Mouse (Mus musculus) megakaryocyte, embryonic 14.5 days (primary cell): ENCODE measurements around the gene Cdhr4. TPM values are rescaled to one million over a fixed set of nuclear protein-coding genes. Genes with fewer than 3 reads are reported as not detected.

Experiments used
- H3K27me3 ChIP-seq: replicated peaks from 2 replicates; pipeline ENCODE3; 2012; ENCODE audit warnings: inconsistent platforms
- H3K36me3 ChIP-seq: replicated peaks from 2 replicates; pipeline ENCODE3; 2012; ENCODE audit warnings: low read length, inconsistent platforms, mixed read lengths
- H3K4me1 ChIP-seq: 2 replicates; pipeline ENCODE4 v1.6.1; 2012; ENCODE audit warnings: inconsistent platforms
- H3K4me3 ChIP-seq: replicated peaks from 2 replicates; pipeline ENCODE3; 2012; ENCODE audit warnings: moderate library complexity, mild to moderate bottlenecking, inconsistent platforms
- H3K9me3 ChIP-seq: 2 replicates; pipeline ENCODE4 v1.6.1; 2012; ENCODE audit warnings: inconsistent platforms
- FLI1 ChIP-seq: IDR thresholded peaks from 2 replicates; pipeline ENCODE4 v1.6.1; 2012; ENCODE audit warnings: low read length, inconsistent platforms, mixed read lengths
- GATA1 ChIP-seq: IDR thresholded peaks from 3 replicates; pipeline ENCODE4 v1.6.1; 2012; ENCODE audit warnings: mixed read lengths, low read length, inconsistent platforms, borderline replicate concordance
- polyA plus RNA-seq: library from polyadenylated mRNA; stranded (reverse); fragments of >175 nt; gene quantifications from 2 replicates; pipeline ENCODE4 v1.2.3, GENCODE M21; 2012; ENCODE audit warnings: low replicate concordance; ENCODE audit not compliant: insufficient read depth

Gene Cdhr4
- polyA plus RNA-seq, 1 experiment = 23.4 TPM

- H3K9me3 ChIP-seq = no peaks in the 10 kb centered on the region
- H3K27me3 ChIP-seq = no peaks in the 10 kb centered on the region
- H3K36me3 ChIP-seq = peaks cover 55% of the 10 kb centered on the region
- peak; percentile 64; the same call in 1 of the 3 replicates for TF ChIP-seq GATA1
- peak; percentile 60; the same call in 1 of the 2 replicates for TF ChIP-seq FLI1
- peaks cover 99% of the 10 kb centered on the region for H3K4me1 ChIP-seq
- H3K4me3 ChIP-seq = peak overlapping the region; percentile 76
Observed at GRCm38 (mm10) chr9:107971690-107972541, 20.4 kb upstream of the Cdhr4 start.

GRCm38 (mm10) chr9:107974491-107975171, 17.7 kb upstream of the Cdhr4 start:
- TF ChIP-seq FLI1 = no peak
- no peak for TF ChIP-seq GATA1
- peaks cover 99% of the 10 kb centered on the region for H3K4me1 ChIP-seq
- H3K4me3 ChIP-seq = peak overlapping the region; percentile 98
- H3K9me3 ChIP-seq = no peaks in the 10 kb centered on the region
- peaks cover 58% of the 10 kb centered on the region for H3K36me3 ChIP-seq
- H3K27me3 ChIP-seq = no peaks in the 10 kb centered on the region

GRCm38 (mm10) chr9:107975399-107976386, 16.6 kb upstream of the Cdhr4 start, which contains the start of gene Uba7:
Gene Uba7, plus strand, starts transcription at chr9:107975505.
- peaks cover 58% of the 10 kb centered on the region for H3K36me3 ChIP-seq
- peaks cover 99% of the 10 kb centered on the region for H3K4me1 ChIP-seq
- H3K27me3 ChIP-seq = no peaks in the 10 kb centered on the region
- TF ChIP-seq GATA1 (peak; percentile 31; the same call in 1 of the 3 replicates), FLI1 (no peak)
- H3K4me3 ChIP-seq = peak within 1 kb of the TSS; percentile 98
- H3K9me3 ChIP-seq = no peaks in the 10 kb centered on the region

GRCm38 (mm10) chr9:107978815-107979214, 13.5 kb upstream of the Cdhr4 start:
- peak overlapping the region; percentile 98 for H3K4me3 ChIP-seq
- H3K4me1 ChIP-seq = peaks cover 99% of the 10 kb centered on the region
- no peaks in the 10 kb centered on the region for H3K27me3 ChIP-seq
- peaks cover 83% of the 10 kb centered on the region for H3K36me3 ChIP-seq
- no peaks in the 10 kb centered on the region for H3K9me3 ChIP-seq
- TF ChIP-seq GATA1 (no peak), FLI1 (no peak)

- H3K4me3 ChIP-seq = peak overlapping the region; percentile 99
- H3K4me1 ChIP-seq = peaks cover 86% of the 10 kb centered on the region
- no peaks in the 10 kb centered on the region for H3K9me3 ChIP-seq
- H3K36me3 ChIP-seq = peaks cover 86% of the 10 kb centered on the region
- TF ChIP-seq FLI1 (no peak), GATA1 (no peak)
- no peaks in the 10 kb centered on the region for H3K27me3 ChIP-seq
Observed at GRCm38 (mm10) chr9:107981684-107982605, 10.4 kb upstream of the Cdhr4 start.

- Histone ChIP-seq H3K4me1 (peaks cover 86% of the 10 kb centered on the region), H3K4me3 (peak within 1 kb of the TSS; percentile 99), H3K9me3 (no peaks in the 10 kb centered on the region), H3K27me3 (no peaks in the 10 kb centered on the region), H3K36me3 (peaks cover 78% of the 10 kb centered on the region)
- TF ChIP-seq GATA1 (peak; percentile 97), FLI1 (peak; percentile 99)
Observed at GRCm38 (mm10) chr9:107982681-107983346, 9.5 kb upstream of the Cdhr4 start, which contains the start of gene Gm20661. Gene Gm20661, plus strand, starts transcription at chr9:107983058.

GRCm38 (mm10) chr9:107983421-107983890, 8.8 kb upstream of the Cdhr4 start:
- peak overlapping the region; percentile 99 for H3K4me3 ChIP-seq
- H3K4me1 ChIP-seq = peaks cover 86% of the 10 kb centered on the region
- no peaks in the 10 kb centered on the region for H3K27me3 ChIP-seq
- H3K9me3 ChIP-seq = no peaks in the 10 kb centered on the region
- no peak for TF ChIP-seq GATA1
- TF ChIP-seq FLI1 = 0 out of 2 replicates have a peak, but pooled peaks have one; percentile 13
- peaks cover 71% of the 10 kb centered on the region for H3K36me3 ChIP-seq
